Mouse (Mus musculus) MEL (cell line): ENCODE results near the gene Pgc. TPM values are rescaled to one million over a fixed set of nuclear protein-coding genes. Genes with fewer than 3 reads are reported as not detected.

Experiments used
- DNase-seq: peaks from one replicate; pipeline ENCODE4 v3.0.0; 2011; ENCODE audit warnings: low read depth, low spot score
- H3K27ac ChIP-seq: 2 replicates; pipeline ENCODE4 v1.5.1; 2012; ENCODE audit warnings: low read depth, mild to moderate bottlenecking, control low read depth, low read length, moderate library complexity; ENCODE audit not compliant: control insufficient read depth
- H3K27me3 ChIP-seq, 2 experiments: fragments of 150-350 bp in 1 of 2; sonication (generic) in 1 of 2; 2 replicates each; pipeline ENCODE4 v1.6.1; 2012; ENCODE audit warnings: low read length in 2 of 2, mild to moderate bottlenecking in 2 of 2, improper control_type of control experiment in 1 of 2, moderate library complexity in 1 of 2; ENCODE audit not compliant: insufficient read depth in 2 of 2, control insufficient read depth in 1 of 2
- H3K36me3 ChIP-seq, 2 experiments: 2 replicates each; pipeline ENCODE4 v1.6.1; 2012 to 2014; ENCODE audit warnings: low read length in 2 of 2, improper control_type of control experiment in 1 of 2, inconsistent platforms in 1 of 2, mild to moderate bottlenecking in 1 of 2; ENCODE audit not compliant: insufficient read depth in 2 of 2, control insufficient read depth in 1 of 2
- H3K4me1 ChIP-seq, 2 experiments: fragments of 150-350 bp in 1 of 2; sonication (generic) in 1 of 2; 2 replicates each; pipeline ENCODE4 v1.6.1; 2012; ENCODE audit warnings: low read length in 2 of 2, improper control_type of control experiment in 1 of 2, mild to moderate bottlenecking in 1 of 2; ENCODE audit not compliant: insufficient read depth in 2 of 2, control insufficient read depth in 1 of 2
- H3K4me3 ChIP-seq, 2 experiments: fragments of 150-350 bp in 1 of 2; sonication (generic) in 1 of 2; 2 replicates each; pipeline ENCODE4 v1.5.1; 2012; ENCODE audit warnings: low read depth in 2 of 2, low read length in 2 of 2, mild to moderate bottlenecking in 2 of 2, moderate library complexity in 2 of 2, control low read depth in 1 of 2, improper control_type of control experiment in 1 of 2; ENCODE audit not compliant: control insufficient read depth in 1 of 2, insufficient read depth in 1 of 2
- H3K79me2 ChIP-seq: 2 replicates; pipeline ENCODE4 v1.6.1; 2012; ENCODE audit warnings: mild to moderate bottlenecking, low read length, moderate library complexity; ENCODE audit not compliant: control insufficient read depth, poor library complexity, insufficient read depth
- H3K9ac ChIP-seq: 2 replicates; pipeline ENCODE4 v1.6.1; 2012; ENCODE audit warnings: low read depth, mild to moderate bottlenecking, control low read depth, low read length, moderate library complexity; ENCODE audit not compliant: control insufficient read depth, poor library complexity, severe bottlenecking
- H3K9me3 ChIP-seq: fragments of 150-350 bp; sonication (generic); replicated peaks from 2 replicates; pipeline ENCODE4 v1.6.1; 2012; ENCODE audit warnings: mild to moderate bottlenecking, low read length, improper control_type of control experiment, moderate library complexity; ENCODE audit not compliant: insufficient read depth
- CHD2 ChIP-seq: IDR thresholded peaks from 2 replicates; pipeline ENCODE4 v1.6.1; 2011; ENCODE audit warnings: low read length, improper control_type of control experiment
- CTCF ChIP-seq, 3 experiments: IDR thresholded peaks in 2 of 3; conservative IDR thresholded peaks in 1 of 3; 2 replicates each; pipeline ENCODE4 v1.5.1; 2011 to 2012; ENCODE audit warnings: low read length in 3 of 3, low read depth in 2 of 3, mild to moderate bottlenecking in 2 of 3, improper control_type of control experiment in 1 of 3, inconsistent platforms in 1 of 3, mixed read lengths in 1 of 3, moderate library complexity in 1 of 3; ENCODE audit not compliant: control insufficient read depth in 1 of 3, insufficient read depth in 1 of 3, poor library complexity in 1 of 3, severe bottlenecking in 1 of 3
- ELF1 ChIP-seq: IDR thresholded peaks from 2 replicates; pipeline ENCODE4 v1.6.1; 2014; ENCODE audit warnings: low read depth, mild to moderate bottlenecking, inconsistent platforms, low read length, improper control_type of control experiment, moderate library complexity
- EP300 ChIP-seq, 2 experiments: IDR thresholded peaks; 2 replicates each; pipeline ENCODE4 v1.6.1; 2011; ENCODE audit warnings: improper control_type of control experiment in 2 of 2, low read length in 2 of 2, low read depth in 1 of 2, mild to moderate bottlenecking in 1 of 2
- ETS1 ChIP-seq: IDR thresholded peaks from 2 replicates; pipeline ENCODE4 v1.6.1; 2012; ENCODE audit warnings: low read depth, mild to moderate bottlenecking, inconsistent platforms, low read length, improper control_type of control experiment, moderate library complexity
- GATA1 ChIP-seq: IDR thresholded peaks from 2 replicates; pipeline ENCODE4 v1.6.1; 2011; ENCODE audit warnings: low read depth, low read length, improper control_type of control experiment
- KAT2A ChIP-seq: conservative IDR thresholded peaks from 2 replicates; pipeline ENCODE4 v1.6.1; 2012; ENCODE audit warnings: low read depth, low read length, improper control_type of control experiment, inconsistent platforms
- MAFK ChIP-seq: IDR thresholded peaks from 2 replicates; pipeline ENCODE4 v1.6.1; 2011; ENCODE audit warnings: low read depth, mild to moderate bottlenecking, low read length, improper control_type of control experiment, borderline replicate concordance
- MAZ ChIP-seq: IDR thresholded peaks from 2 replicates; pipeline ENCODE4 v1.6.1; 2012; ENCODE audit warnings: low read depth, mild to moderate bottlenecking, inconsistent platforms, low read length, improper control_type of control experiment
- MEF2A ChIP-seq: IDR thresholded peaks from 2 replicates; pipeline ENCODE4 v1.6.1; 2014; ENCODE audit warnings: low read depth, mild to moderate bottlenecking, inconsistent platforms, low read length, improper control_type of control experiment; ENCODE audit not compliant: poor library complexity, insufficient replicate concordance, severe bottlenecking; ENCODE audit errors: extremely low read depth
- MYB ChIP-seq: IDR thresholded peaks from 2 replicates; pipeline ENCODE4 v1.6.1; 2011; ENCODE audit warnings: mild to moderate bottlenecking, low read depth, low read length, improper control_type of control experiment
- NRF1 ChIP-seq: IDR thresholded peaks from 2 replicates; pipeline ENCODE4 v1.6.1; 2014; ENCODE audit warnings: low read depth, mild to moderate bottlenecking, inconsistent platforms, low read length, improper control_type of control experiment, moderate library complexity; ENCODE audit not compliant: poor library complexity, insufficient read depth, severe bottlenecking
- RAD21 ChIP-seq: IDR thresholded peaks from 2 replicates; pipeline ENCODE4 v1.6.1; 2011; ENCODE audit warnings: mild to moderate bottlenecking, low read depth, low read length, improper control_type of control experiment
- SMC3 ChIP-seq: IDR thresholded peaks from 2 replicates; pipeline ENCODE4 v1.6.1; 2011; ENCODE audit warnings: low read depth, low read length, improper control_type of control experiment
- TAL1 ChIP-seq: IDR thresholded peaks from 2 replicates; pipeline ENCODE4 v1.6.1; 2012; ENCODE audit warnings: mild to moderate bottlenecking, inconsistent platforms, low read length, moderate library complexity, mixed read lengths
- TBP ChIP-seq: IDR thresholded peaks from 2 replicates; pipeline ENCODE4 v1.8.0; 2011; ENCODE audit warnings: low read depth, low read length, improper control_type of control experiment
- TCF12 ChIP-seq: IDR thresholded peaks from 2 replicates; pipeline ENCODE4 v1.6.1; 2014; ENCODE audit warnings: low read depth, mild to moderate bottlenecking, inconsistent platforms, low read length, improper control_type of control experiment, moderate library complexity
- USF1 ChIP-seq: IDR thresholded peaks from 2 replicates; pipeline ENCODE4 v1.6.1; 2014; ENCODE audit warnings: low read depth, mild to moderate bottlenecking, inconsistent platforms, low read length, improper control_type of control experiment, moderate library complexity
- ZC3H11A ChIP-seq: IDR thresholded peaks from 2 replicates; pipeline ENCODE4 v1.6.1; 2012; ENCODE audit warnings: low read depth, mild to moderate bottlenecking, inconsistent platforms, low read length, improper control_type of control experiment
- ZNF384 ChIP-seq: IDR thresholded peaks from 2 replicates; pipeline ENCODE4 v1.6.1; 2012; ENCODE audit warnings: low read depth, mild to moderate bottlenecking, inconsistent platforms, low read length, improper control_type of control experiment
- polyA plus RNA-seq, 2 experiments: library from polyadenylated mRNA; stranded (reverse) in 1 of 2; unstranded in 1 of 2; fragments of >175 nt in 1 of 2; fragments of >200 nt in 1 of 2; gene quantifications; 2 replicates each; pipeline versions ENCODE4 v1.2.1 to v1.2.4; 2012; ENCODE audit warnings: low replicate concordance in 2 of 2, low read depth in 1 of 2; ENCODE audit not compliant: insufficient read length in 2 of 2, insufficient read depth in 1 of 2, missing spikeins in 1 of 2
- total RNA-seq: library from RNA; depleted of rRNA; stranded (reverse); fragments of 300-350 nt; gene quantifications from 2 replicates; pipeline ENCODE4 v1.2.3, GENCODE M21; 2012

The Pgc gene
- total and polyA plus RNA-seq, 3 experiments: not detected

DNA sequence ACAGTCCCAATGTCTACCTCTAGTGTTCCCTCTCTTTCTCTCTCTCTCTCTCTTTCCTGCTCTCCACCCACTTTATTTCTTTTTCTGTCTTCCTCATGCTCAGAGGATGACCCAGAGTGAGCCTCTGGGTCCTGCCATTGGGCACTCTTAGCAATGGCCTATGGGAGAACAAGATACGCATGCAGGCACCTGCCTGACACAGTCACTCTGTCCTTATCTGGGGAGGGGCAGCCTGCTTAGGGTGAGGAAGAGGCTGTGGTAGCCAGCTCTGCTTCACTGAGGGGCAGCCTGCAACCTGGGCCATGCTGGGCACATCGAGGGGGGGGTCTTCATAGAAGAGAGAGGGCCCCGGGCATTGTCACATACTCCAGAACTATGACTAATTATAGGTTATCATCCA is 23.0 kb downstream of the Pgc start:
- no peaks in the 10 kb centered on the region for H3K9me3 ChIP-seq
- DNase-seq: no peak
- H3K27ac ChIP-seq: no peak overlapping the region
- H3K27me3 ChIP-seq: no peaks in the 10 kb centered on the region
- peaks cover 0 to 16% of the 10 kb centered on the region in 2 experiments; a peak in 2 of 4 replicates for H3K36me3 ChIP-seq
- no peak overlapping the region for H3K4me3 ChIP-seq
- H3K79me2 ChIP-seq: no peaks in the 10 kb centered on the region
- TF ChIP-seq TAL1: peak; percentile 7; the same call in 1 of the 2 replicates
- no peak for TF ChIP-seq KAT2A
- peaks cover 8 to 24% of the 10 kb centered on the region in 2 experiments for H3K4me1 ChIP-seq
- H3K9ac ChIP-seq: no peak overlapping the region

- Histone ChIP-seq H3K9ac (no peak overlapping the region), H3K9me3 (no peaks in the 10 kb centered on the region), H3K27me3 (no peaks in the 10 kb centered on the region), H3K4me3 (no peak overlapping the region), H3K79me2 (no peaks in the 10 kb centered on the region), H3K4me1 (peaks cover 10 to 26% of the 10 kb centered on the region in 2 experiments), H3K36me3 (peaks cover 0 to 16% of the 10 kb centered on the region in 2 experiments; a peak in 2 of 4 replicates), H3K27ac (no peak overlapping the region)
- no peak for TF ChIP-seq ETS1
- TF ChIP-seq USF1: no peak
- TF ChIP-seq MAFK: no peak
- no peak for TF ChIP-seq MEF2A
- TF ChIP-seq ZNF384: no peak
- no peak for TF ChIP-seq TBP
- TF ChIP-seq TCF12: no peak
- TF ChIP-seq CHD2: no peak
- no peak for TF ChIP-seq MAZ
- no peak for DNase-seq
These were observed 23.5 kb downstream of the Pgc start for GRCm38 (mm10) chr17:47750101-47750500.

DNA sequence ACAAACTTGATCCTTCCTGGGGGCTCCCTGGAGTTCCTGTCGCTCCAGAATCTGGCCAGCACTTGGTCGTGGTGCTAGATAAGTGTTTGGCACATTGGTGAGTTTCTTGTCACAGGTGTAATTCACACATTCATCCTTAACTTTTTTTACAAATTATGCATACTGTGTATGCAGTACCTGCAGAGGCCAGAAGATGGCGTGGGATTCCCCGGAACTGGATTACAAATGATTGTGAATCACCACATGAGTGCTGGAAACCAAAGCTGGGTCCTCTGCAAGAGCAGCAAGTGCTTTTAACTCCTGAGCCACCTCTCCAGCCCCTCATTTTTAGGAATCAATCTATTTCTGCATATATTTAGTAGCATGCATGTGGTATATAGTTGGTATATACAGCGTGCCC is 25.2 kb downstream of the Pgc start:
- Histone ChIP-seq H3K9me3 (no peaks in the 10 kb centered on the region), H3K4me1 (peaks cover 10 to 26% of the 10 kb centered on the region in 2 experiments), H3K9ac (no peak overlapping the region), H3K27me3 (no peaks in the 10 kb centered on the region), H3K79me2 (no peaks in the 10 kb centered on the region), H3K36me3 (peaks cover 0 to 16% of the 10 kb centered on the region in 2 experiments; a peak in 2 of 4 replicates), H3K27ac (no peak overlapping the region), H3K4me3 (no peak overlapping the region)
- peak; percentile 38 for DNase-seq
- no peak for TF ChIP-seq GATA1
- no peak for TF ChIP-seq KAT2A
- no peak for TF ChIP-seq ETS1
- TF ChIP-seq ELF1: no peak
- TF ChIP-seq EP300 (IDR thresholded peaks at IDR 0.05; ENCODE audit: low read depth in 1 of 2, low read length in 2 of 2): no peak
- peak; percentile 28 to 52 (median 35); a peak in 4 of 6 replicates for TF ChIP-seq CTCF (IDR thresholded peaks at IDR 0.05 in 2 of 3, conservative IDR thresholded peaks at IDR 0.05 in 1 of 3; ENCODE audit: control insufficient read depth in 1 of 3, insufficient read depth in 1 of 3, low read depth in 2 of 3, low read length in 3 of 3, poor library complexity in 1 of 3, severe bottlenecking in 1 of 3)
- TF ChIP-seq USF1: no peak
- TF ChIP-seq NRF1: no peak
- no peak for TF ChIP-seq SMC3
- TF ChIP-seq MAZ: no peak
- TF ChIP-seq ZC3H11A: no peak
- TF ChIP-seq MEF2A: no peak
- peak; percentile 11 for TF ChIP-seq RAD21
- TF ChIP-seq TBP: no peak
- no peak for TF ChIP-seq MYB
